Mouse (Mus musculus) embryo, embryonic 10.5 days (tissue): ENCODE data around the gene Fcgrt.
A peak's percentile ranks its signal among the peaks of the same experiment; 100 is the strongest.

Source experiments
- DNase-seq: peaks from one replicate; pipeline ENCODE4 v3.0.0-alpha.2; 2015; ENCODE audit warnings: low spot score

Gene Fcgrt

DNA sequence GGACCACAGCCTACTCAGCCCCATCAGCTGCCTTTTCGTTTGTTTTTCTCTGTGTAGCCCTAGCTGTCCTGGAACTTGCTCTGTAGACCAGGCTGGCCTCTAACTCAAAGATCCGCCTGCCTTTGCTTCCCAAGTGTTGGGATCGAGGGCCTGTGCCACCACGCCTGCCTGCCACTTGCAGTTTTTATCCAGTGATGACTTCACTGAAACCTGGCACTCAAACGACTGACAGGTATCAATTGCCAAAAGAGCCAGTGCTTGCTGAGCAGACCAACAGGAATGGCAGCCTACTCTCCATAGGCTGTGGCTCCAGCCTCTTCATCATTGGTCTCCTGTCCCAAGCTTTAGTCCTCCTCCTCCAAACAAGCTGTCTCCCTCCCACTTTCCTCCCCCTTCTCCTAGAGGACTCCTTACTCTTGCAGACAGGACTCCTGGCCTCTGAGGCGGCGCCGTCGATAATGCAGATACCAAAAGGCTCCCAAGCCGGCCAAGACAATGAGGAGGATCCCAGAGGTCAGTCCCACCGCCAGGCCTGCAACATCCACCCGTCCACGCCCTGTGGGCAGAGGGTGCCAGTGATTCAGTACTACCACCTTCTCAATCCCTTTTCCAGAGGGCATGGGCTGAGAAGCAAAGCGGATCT is 47.2 kb downstream of the Fcgrt start:
- DNase-seq: no peak

DNA sequence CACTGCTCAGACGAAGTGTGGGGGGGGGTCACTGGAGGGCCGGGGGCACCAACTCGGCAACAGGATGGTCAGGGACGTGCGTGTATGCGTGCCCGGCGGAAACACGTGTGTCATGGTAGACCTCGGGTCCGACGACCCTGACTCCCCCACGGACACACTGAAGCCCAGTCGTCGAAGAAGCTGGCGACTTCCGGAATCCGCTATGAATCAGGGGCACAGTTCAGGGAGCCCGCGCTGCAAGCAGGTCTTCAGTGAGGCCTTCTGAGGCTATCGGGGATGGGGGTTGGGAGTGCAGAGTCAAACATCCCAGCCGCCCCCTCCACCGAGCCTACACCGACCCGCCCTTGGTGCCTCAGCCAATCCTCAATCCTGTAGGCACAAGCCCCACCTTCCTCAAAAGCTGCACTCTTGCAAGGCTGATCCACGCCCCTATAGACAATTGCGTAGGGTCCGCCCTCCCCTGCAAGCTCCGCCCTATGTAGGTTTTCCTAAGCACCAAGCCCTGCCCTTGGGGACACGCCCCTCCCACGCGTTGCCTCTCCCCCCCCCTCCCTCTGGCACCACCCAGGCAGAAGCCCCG is 49.6 kb downstream of the Fcgrt start:
- peak; percentile 98 for DNase-seq

DNA sequence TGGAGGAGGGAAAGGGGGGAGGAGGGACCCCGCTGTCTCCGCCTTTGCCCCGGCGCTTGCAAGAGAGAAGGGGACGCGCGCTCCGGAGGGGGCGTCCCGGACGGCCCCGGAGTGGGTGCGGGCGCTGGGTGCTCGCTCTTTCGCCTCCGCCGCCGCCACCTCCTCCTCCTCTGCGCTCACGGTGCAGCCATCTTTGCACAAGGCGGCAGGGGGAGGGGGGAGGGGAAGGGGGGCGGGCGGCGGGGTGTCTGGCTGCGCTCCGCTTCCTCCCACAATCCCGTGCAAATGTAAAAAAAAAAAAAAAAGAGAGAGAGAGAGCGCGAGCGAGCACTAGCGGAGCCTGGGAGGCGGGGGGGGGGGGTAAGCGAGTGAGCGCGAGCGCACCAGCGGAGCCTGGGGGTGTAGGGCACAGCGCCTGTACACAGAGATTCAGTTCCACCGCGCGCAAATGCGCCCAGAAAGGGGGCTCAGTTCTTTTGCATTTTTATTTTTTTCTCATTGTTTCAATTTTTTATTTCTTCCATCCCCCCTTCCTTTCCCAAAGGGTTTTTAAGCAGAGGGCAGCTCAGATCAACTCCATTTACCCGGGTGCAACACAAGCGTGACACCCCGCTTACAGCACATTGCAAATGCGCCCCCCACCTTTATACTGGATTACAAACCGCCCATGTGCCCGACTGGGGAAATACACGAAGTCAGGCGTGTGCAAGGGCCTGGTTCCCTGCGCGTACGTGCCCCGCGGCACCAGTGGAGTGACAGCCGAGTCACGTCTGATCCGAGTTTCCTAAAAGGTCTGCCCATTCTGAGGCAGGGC is 50.3 kb downstream of the Fcgrt start:
- DNase-seq: peak; percentile 82

- DNase-seq: peak; percentile 74
These were observed 50.9 kb downstream of the Fcgrt start, which contains the start of gene Prr12 for GRCm38 (mm10) chr7:45052862-45053116. Gene Prr12 (minus strand): TSS chr7:45052881.

DNA sequence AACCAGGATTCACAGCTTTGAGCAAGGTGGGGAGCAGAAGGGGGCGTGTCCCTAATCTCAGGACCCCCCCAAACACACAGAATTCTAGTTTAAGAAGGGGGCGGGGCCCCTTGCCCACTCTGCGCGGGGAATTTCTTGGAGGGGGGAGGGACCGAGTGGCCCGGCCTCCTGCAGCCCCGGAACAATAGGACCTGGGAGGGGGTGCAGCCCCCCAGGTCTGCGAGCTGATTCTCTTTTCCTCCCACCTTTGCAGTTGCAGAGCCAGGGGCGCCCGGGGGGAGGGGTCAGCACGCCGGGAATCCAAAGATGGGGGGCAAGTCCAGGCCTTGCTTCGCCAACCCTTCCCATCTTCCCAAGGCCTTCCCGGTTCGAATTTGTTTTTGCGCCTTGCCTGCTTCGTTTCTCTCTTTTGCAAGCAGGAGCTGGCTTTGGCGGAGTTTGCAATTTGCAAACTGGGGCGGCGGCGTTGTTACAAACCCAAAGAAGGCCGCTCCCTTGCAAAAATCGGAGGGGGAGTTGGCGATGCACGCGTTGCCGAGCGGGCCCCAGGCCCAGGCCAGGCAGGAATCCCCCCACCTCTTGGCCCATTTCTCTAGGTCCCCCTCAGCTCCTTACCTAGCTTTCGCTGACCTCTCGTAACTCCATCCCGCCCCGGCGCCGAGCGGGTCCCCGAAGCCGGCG is 51.3 kb downstream of the Fcgrt start:
- peak; percentile 36 for DNase-seq

- DNase-seq: no peak
These were observed 52.1 kb downstream of the Fcgrt start for GRCm38 (mm10) chr7:45051601-45051974.

- peak; percentile 96 for DNase-seq
These were observed 52.6 kb downstream of the Fcgrt start for GRCm38 (mm10) chr7:45050945-45051600.

- DNase-seq: no peak
These were observed 54.6 kb downstream of the Fcgrt start for GRCm38 (mm10) chr7:45048923-45049657.

GRCm38 (mm10) chr7:45048001-45048890 is 55.4 kb downstream of the Fcgrt start:
- no peak for DNase-seq

DNA sequence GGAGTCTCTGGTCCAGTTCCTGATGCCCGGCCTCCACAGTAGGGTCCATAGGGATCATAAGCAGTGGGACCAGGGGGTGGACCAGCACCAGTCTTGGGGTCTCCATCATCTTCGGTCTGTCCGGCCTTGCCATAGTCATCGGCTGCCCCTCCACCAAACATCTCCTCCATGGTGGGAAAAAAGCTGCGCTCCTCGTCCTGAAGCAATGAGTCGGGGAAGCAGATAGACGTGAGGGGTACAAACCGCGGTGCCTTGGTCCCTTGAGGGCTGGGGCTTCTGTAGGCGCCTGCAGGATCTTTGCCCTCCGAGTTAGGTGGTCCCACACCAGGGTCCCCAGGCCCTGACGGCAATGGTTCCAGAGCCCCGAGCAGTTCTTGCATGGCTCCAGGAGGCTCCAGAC is 56.2 kb downstream of the Fcgrt start:
- no peak for DNase-seq

GRCm38 (mm10) chr7:45046853-45047350 is 56.7 kb downstream of the Fcgrt start:
- no peak for DNase-seq

DNA sequence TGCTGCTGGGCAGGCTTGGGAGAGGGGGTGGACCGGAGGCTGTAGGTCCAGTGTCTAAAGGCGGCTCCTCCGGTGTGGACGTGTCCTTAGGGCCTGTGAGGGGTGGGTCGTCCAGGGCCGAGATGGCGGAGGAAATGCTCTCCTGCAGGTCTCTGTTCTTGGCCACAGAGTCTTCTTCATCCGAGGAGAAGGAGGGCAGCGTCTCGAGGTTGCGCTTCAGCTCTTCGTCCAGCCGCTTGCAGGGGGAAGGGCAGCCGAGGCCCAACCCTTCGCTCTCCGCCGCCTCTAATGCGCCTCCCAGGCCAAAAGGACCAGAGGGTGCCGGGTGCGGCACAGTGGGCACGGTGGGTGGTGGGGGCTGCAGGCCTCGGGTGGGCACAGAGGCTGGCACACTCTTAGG is 57.9 kb downstream of the Fcgrt start:
- no peak for DNase-seq

DNA sequence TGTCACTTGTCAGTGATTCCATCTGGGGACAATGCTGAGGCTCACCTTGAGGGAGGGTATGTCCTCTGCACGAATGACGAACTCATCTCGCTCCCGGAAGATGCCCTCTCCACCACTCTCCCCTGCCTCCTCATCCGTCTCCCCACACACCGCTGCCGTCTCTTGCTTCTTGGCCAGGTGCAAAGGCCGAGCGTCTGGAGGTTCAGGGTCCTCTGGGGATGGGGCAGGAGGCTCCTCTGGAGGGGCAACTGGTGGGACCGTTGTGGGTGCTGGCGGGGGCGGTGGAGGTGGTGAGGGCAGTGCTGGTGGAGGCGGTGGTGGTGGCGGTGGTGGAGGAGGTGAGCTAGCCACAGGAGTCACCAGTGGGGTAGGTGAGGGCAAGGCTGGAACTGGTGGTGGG is 60.3 kb downstream of the Fcgrt start:
- no peak for DNase-seq
